Mouse (Mus musculus) ZHBTc4 (cell line): ENCODE measurements around the gene Plekha8.

ENCODE experiments used
- DNase-seq: peaks from one replicate; pipeline ENCODE4 v3.0.0-alpha.2; 2011; ENCODE audit warnings: low read depth, low spot score

The Plekha8 gene

GRCm38 (mm10) chr6:54594469-54595329 is at the start of gene Plekha8:
TSS of gene Plekha8 (plus strand) at chr6:54595111.
- DNase-seq = peak; percentile 95

- no peak for DNase-seq
These were observed 46.4 kb upstream of the Plekha8 start for GRCm38 (mm10) chr6:54548314-54549019.

GRCm38 (mm10) chr6:54549311-54549710 is 45.6 kb upstream of the Plekha8 start:
- DNase-seq = no peak

- no peak for DNase-seq
These were observed 44.0 kb upstream of the Plekha8 start for GRCm38 (mm10) chr6:54550801-54551323.

- no peak for DNase-seq
These were observed 42.0 kb upstream of the Plekha8 start for GRCm38 (mm10) chr6:54552721-54553413.

GRCm38 (mm10) chr6:54553632-54554031 is 41.3 kb upstream of the Plekha8 start:
- no peak for DNase-seq

- DNase-seq = no peak
These were observed 40.4 kb upstream of the Plekha8 start for GRCm38 (mm10) chr6:54554341-54555110.

- no peak for DNase-seq
These were observed 39.1 kb upstream of the Plekha8 start for GRCm38 (mm10) chr6:54555816-54556215.

- no peak for DNase-seq
These were observed 37.2 kb upstream of the Plekha8 start for GRCm38 (mm10) chr6:54557671-54558070.

- DNase-seq = no peak
These were observed 36.4 kb upstream of the Plekha8 start for GRCm38 (mm10) chr6:54558466-54558865.

GRCm38 (mm10) chr6:54562018-54562809 is 32.7 kb upstream of the Plekha8 start:
- DNase-seq = no peak

- no peak for DNase-seq
These were observed 31.4 kb upstream of the Plekha8 start for GRCm38 (mm10) chr6:54563561-54563960.

- DNase-seq = peak; percentile 34
These were observed 30.4 kb upstream of the Plekha8 start for GRCm38 (mm10) chr6:54564506-54564991.

GRCm38 (mm10) chr6:54565012-54565411 is 29.9 kb upstream of the Plekha8 start:
- DNase-seq = peak; percentile 59

- peak; percentile 81 for DNase-seq
These were observed 29.0 kb upstream of the Plekha8 start, which contains the start of gene Scrn1 for GRCm38 (mm10) chr6:54565665-54566545. TSS of gene Scrn1 (minus strand) at chr6:54566489.

GRCm38 (mm10) chr6:54566546-54566919 is 28.4 kb upstream of the Plekha8 start:
- no peak for DNase-seq

- no peak for DNase-seq
These were observed 25.1 kb upstream of the Plekha8 start for GRCm38 (mm10) chr6:54569776-54570175.

GRCm38 (mm10) chr6:54573218-54573955 is 21.5 kb upstream of the Plekha8 start:
- DNase-seq = no peak
